Mouse (Mus musculus) frontal cortex, postnatal 14 days (tissue): ENCODE results near the gene Lnpk.

Source experiments
- DNase-seq, 2 experiments: peaks; one replicate each; pipeline ENCODE4 v3.0.0; 2022; ENCODE audit warnings: low spot score in 2 of 2

Gene Lnpk

GRCm38 (mm10) chr2:74490186-74490585 is 89.0 kb downstream of the Lnpk start:
- no peak for DNase-seq

GRCm38 (mm10) chr2:74488443-74488842 is 90.8 kb downstream of the Lnpk start:
- DNase-seq: no peak

- no peak for DNase-seq
Observed at GRCm38 (mm10) chr2:74482651-74483050, 96.6 kb downstream of the Lnpk start.

DNA sequence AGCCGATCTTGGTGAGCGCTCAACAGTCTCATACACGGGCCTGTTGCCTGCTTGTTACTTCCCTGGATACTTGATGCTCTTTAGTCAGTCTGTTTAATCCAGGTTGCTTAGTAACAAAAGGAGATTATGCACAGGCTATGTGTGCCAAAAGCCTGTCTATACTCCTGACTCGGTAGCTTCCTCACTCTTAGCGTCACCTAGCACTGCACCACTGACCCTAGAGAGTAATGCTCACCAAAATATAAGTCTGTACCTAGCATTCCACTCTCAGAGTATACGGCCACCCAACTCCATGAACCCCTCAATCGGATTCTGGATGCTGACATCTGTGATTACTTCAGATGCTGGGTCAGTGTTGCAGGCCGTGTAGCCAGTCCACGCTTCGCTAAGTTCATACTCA is 97.1 kb downstream of the Lnpk start:
- no peak for DNase-seq
